Mouse (Mus musculus) limb, embryonic 11.5 days (tissue): Measurements from ENCODE around the gene Spa17. TPM values are rescaled to one million over a fixed set of nuclear protein-coding genes. Genes with fewer than 3 reads are reported as not detected.

Experiments
- ATAC-seq: fragments of 200-750 bp; cut with Nextera tagmentation; 2 replicates; pipeline ENCODE4 v1.8.0; 2017; ENCODE audit warnings: low read depth; ENCODE audit not compliant: insufficient number of reproducible peaks, low FRiP score, low TSS enrichment
- DNase-seq: peaks from one replicate; pipeline ENCODE4 v3.0.0-alpha.2; 2015; ENCODE audit warnings: low spot score
- H3K27ac ChIP-seq: fragments of 300-500 bp; sonication (generic); replicated peaks from 2 replicates; pipeline ENCODE4 v1.5.1; 2014; ENCODE audit warnings: low read depth, mild to moderate bottlenecking, low read length
- H3K27me3 ChIP-seq: fragments of 300-500 bp; sonication (generic); 2 replicates; pipeline ENCODE4 v1.6.1; 2014; ENCODE audit warnings: mild to moderate bottlenecking, low read length, mixed read lengths; ENCODE audit not compliant: control insufficient read depth, insufficient read depth
- H3K36me3 ChIP-seq: fragments of 300-500 bp; sonication (generic); 2 replicates; pipeline ENCODE4 v1.6.1; 2014; ENCODE audit warnings: mild to moderate bottlenecking, low read length, moderate library complexity, mixed read lengths; ENCODE audit not compliant: control insufficient read depth, insufficient read depth
- H3K4me1 ChIP-seq: fragments of 300-500 bp; sonication (generic); 2 replicates; pipeline ENCODE4 v1.6.1; 2014; ENCODE audit warnings: low read length, mixed read lengths; ENCODE audit not compliant: control insufficient read depth, insufficient read depth
- H3K4me2 ChIP-seq: fragments of 300-500 bp; sonication (generic); 2 replicates; pipeline ENCODE4 v1.6.1; 2014; ENCODE audit warnings: low read depth, mild to moderate bottlenecking, moderate library complexity; ENCODE audit not compliant: severe bottlenecking
- H3K4me3 ChIP-seq: fragments of 300-500 bp; sonication (generic); 2 replicates; pipeline ENCODE4 v1.5.1; 2014; ENCODE audit warnings: low read depth, low read length
- H3K9ac ChIP-seq: fragments of 300-500 bp; sonication (generic); 2 replicates; pipeline ENCODE4 v1.6.1; 2014; ENCODE audit warnings: mild to moderate bottlenecking, low read length
- H3K9me3 ChIP-seq: fragments of 300-500 bp; sonication (generic); 2 replicates; pipeline ENCODE4 v1.6.1; 2016; ENCODE audit warnings: low read length; ENCODE audit not compliant: control insufficient read depth
- WGBS: fragments of 180-500 bp; shearing (Covaris S2); extraction: QIAGEN DNeasy Blood & Tissue Kit; methylation state at CpG from one replicate; pipeline ENCODE4 v1.1.7; 2014; 5-methylcytosine and 5-hydroxymethylcytosine counted together
- polyA plus RNA-seq: library from polyadenylated mRNA; unstranded; fragments of >200 nt; fragmentation: Nextera tagmentation; extraction: Ambion mirVana; gene quantifications from 2 replicates; pipeline ENCODE4 v1.2.1, GENCODE M21; 2014

Spa17 gene
- 5.4 and 7.2 TPM in 2 replicates for polyA plus RNA-seq

GRCm38 (mm10) chr9:37613182-37613910, at the start of gene Spa17:
Spa17 (minus strand) TSS chr9:37613722.
- WGBS: under 1% methylated on average over 44 of the region's 45 CpGs

GRCm38 (mm10) chr9:37663210-37663609, 49.7 kb upstream of the Spa17 start:
- H3K4me1 ChIP-seq: no peaks in the 10 kb centered on the region
- no peak overlapping the region for H3K9ac ChIP-seq
- H3K4me3 ChIP-seq: no peak overlapping the region
- DNase-seq: no peak
- H3K27me3 ChIP-seq: no peaks in the 10 kb centered on the region
- H3K4me2 ChIP-seq: no peak overlapping the region
- H3K27ac ChIP-seq: no peak overlapping the region
- no peak for ATAC-seq
- no peaks in the 10 kb centered on the region for H3K36me3 ChIP-seq
- 71% methylated on average over 1 of the region's 1 CpGs for WGBS
- H3K9me3 ChIP-seq: no peaks in the 10 kb centered on the region

More at GRCm38 (mm10) chr9:37613182-37613910, at the start of gene Spa17:
- peak; percentile 94 for ATAC-seq
- H3K36me3 ChIP-seq: no peaks in the 10 kb centered on the region
- no peaks in the 10 kb centered on the region for H3K4me1 ChIP-seq
- no peaks in the 10 kb centered on the region for H3K27me3 ChIP-seq
- no peaks in the 10 kb centered on the region for H3K9me3 ChIP-seq
- peak within 1 kb of the TSS; percentile 60 for H3K4me3 ChIP-seq
- H3K9ac ChIP-seq: peak within 1 kb of the TSS; percentile 78
- DNase-seq: peak; percentile 94
- H3K4me2 ChIP-seq: peak within 1 kb of the TSS; percentile 73
- H3K27ac ChIP-seq: no peak within 1 kb of the TSS

DNA sequence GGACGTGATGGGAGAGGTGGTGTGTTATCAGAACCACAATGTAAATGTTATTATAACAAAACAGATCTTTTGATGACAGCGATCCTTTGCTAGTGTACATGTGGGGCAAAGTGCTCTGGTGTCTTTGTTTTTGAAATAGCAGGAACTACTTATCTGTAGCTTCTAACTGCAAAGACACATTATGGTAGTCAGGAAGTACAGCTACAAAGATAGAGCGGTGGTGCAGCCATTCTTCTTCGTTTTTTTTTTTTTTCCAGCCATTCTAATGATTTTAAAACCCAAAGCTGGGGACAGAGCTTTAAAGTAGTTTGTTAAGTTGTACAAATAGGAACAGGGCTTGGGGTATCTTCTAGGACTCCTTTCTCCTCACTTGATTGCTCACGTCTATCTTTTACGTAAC, 45.9 kb upstream of the Spa17 start:
- Histone ChIP-seq H3K9ac (no peak overlapping the region), H3K4me3 (no peak overlapping the region), H3K4me2 (no peak overlapping the region), H3K4me1 (no peaks in the 10 kb centered on the region), H3K36me3 (no peaks in the 10 kb centered on the region; the same call in 1 of the 2 replicates), H3K9me3 (no peaks in the 10 kb centered on the region), H3K27me3 (no peaks in the 10 kb centered on the region), H3K27ac (no peak overlapping the region)
- ATAC-seq (no peak), DNase-seq (no peak)
- 88% methylated on average over 6 of the region's 6 CpGs for WGBS

DNA sequence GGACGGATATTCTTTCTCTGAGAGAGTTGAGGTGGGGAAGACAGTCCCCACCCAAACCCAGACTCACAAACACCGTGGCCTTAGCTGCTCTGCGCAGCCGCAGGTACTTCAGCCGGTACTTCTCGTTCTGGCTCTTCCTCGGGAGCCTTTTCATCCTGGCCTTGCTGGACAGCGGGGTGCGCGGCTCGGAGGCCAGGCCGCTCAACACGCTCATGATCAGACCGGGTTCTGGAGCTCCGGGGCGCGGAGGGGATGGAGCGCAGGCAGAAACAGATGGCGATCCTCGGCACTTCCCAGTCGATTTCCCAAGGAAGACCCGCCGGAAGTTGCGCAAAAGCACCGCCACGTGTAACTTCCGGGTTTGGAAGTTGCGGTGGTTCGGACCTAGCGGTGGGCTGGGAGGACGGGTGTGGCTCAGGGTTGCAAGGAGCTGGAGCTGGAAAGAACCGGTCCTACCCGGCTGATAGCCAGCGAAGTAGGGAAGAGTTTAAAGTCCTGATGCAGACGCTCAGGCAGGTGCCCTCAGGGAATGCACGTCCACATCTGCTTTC, 43.5 kb upstream of the Spa17 start, which contains the start of gene Tbrg1:
Tbrg1 (minus strand) TSS at position 382 of the 551 bp plus-strand sequence.
- H3K9ac ChIP-seq: peak within 1 kb of the TSS; percentile 75
- peaks cover 5% of the 10 kb centered on the region; the same call in 1 of the 2 replicates for H3K36me3 ChIP-seq
- WGBS: under 1% methylated on average over 36 of the region's 36 CpGs
- no peak within 1 kb of the TSS; the same call in 1 of the 2 replicates for H3K27ac ChIP-seq
- no peaks in the 10 kb centered on the region for H3K4me1 ChIP-seq
- H3K9me3 ChIP-seq: no peaks in the 10 kb centered on the region
- ATAC-seq (peak; percentile 83), DNase-seq (peak; percentile 91)
- no peaks in the 10 kb centered on the region for H3K27me3 ChIP-seq
- peak within 1 kb of the TSS; percentile 71 for H3K4me3 ChIP-seq
- peak within 1 kb of the TSS; percentile 42 for H3K4me2 ChIP-seq

DNA sequence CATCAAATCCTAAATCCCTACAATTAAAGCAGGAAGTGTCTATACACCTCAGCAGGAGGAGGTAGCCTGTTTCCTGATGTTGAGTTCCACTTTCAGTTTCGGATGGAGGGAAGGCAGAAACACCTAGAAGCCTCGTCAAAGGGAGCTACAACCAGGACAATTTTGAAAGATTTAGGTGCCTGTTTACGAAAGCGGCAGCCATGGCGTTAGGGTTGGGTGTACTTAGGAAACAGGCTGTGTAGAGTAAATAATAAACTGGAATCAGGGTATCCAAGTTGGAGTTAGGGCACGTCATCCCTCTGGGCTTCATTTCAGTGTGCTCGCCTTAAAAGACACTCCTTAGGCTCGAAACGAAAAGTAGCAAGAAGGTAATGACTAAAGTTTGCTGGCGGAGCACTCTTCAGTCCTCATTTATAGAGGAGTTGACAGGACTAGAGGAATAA, 42.9 kb upstream of the Spa17 start:
- peak; percentile 41 for ATAC-seq
- no peak for DNase-seq
- WGBS: under 1% methylated on average over 10 of the region's 10 CpGs
- H3K9me3 ChIP-seq: no peaks in the 10 kb centered on the region
- peak overlapping the region; percentile 75 for H3K9ac ChIP-seq
- H3K27ac ChIP-seq: no peak overlapping the region
- peaks cover 6% of the 10 kb centered on the region; the same call in 1 of the 2 replicates for H3K36me3 ChIP-seq
- H3K4me1 ChIP-seq: no peaks in the 10 kb centered on the region
- H3K27me3 ChIP-seq: no peaks in the 10 kb centered on the region
- peak overlapping the region; percentile 42 for H3K4me2 ChIP-seq
- peak overlapping the region; percentile 71 for H3K4me3 ChIP-seq

DNA sequence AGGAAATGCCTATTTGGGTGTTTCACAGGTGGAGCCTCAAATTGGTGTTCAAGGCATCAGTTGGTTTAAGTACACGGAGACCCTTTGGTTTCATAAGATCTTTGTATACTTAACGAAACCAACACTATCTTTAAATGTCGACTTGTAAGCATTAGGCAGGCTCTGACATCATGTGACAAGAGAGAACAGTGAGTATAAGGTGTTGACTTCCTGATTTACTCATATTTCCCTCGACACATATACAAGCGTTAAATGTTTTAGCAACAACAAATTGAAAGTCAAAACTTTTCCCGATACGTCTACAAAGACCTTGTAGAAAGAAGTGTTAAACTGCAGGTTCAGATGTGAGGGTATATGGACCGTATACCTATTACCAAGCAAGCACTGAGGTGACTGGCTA, 42.4 kb upstream of the Spa17 start:
- Histone ChIP-seq H3K9ac (no peak overlapping the region), H3K4me3 (peak overlapping the region; percentile 71), H3K27me3 (no peaks in the 10 kb centered on the region), H3K27ac (no peak overlapping the region), H3K4me1 (no peaks in the 10 kb centered on the region), H3K9me3 (no peaks in the 10 kb centered on the region), H3K36me3 (peaks cover 9% of the 10 kb centered on the region; the same call in 1 of the 2 replicates), H3K4me2 (peak overlapping the region; percentile 42)
- DNase-seq (no peak), ATAC-seq (no peak)
- 59% methylated on average over 8 of the region's 8 CpGs for WGBS

DNA sequence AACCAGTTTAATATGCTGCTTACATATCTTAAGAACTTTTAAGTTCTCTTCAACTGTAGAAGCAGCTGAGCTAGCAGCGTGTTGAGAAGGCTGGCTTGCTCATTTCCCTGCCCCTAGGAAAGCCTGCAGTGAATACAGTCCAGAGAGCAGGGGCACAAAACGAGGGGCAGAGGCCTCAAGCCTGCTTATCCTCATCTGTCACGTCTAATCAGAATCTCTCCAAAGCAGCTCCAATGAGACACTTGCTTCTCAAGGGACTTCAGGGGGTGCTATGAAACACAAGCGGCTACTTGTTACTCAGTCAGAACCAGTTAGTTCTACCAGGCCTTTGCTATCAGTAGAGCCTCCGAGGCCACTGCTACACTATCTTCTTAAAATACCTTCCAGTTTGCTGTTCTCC, 40.3 kb upstream of the Spa17 start:
- H3K9me3 ChIP-seq: no peaks in the 10 kb centered on the region
- no peaks in the 10 kb centered on the region for H3K4me1 ChIP-seq
- H3K27me3 ChIP-seq: no peaks in the 10 kb centered on the region
- H3K4me3 ChIP-seq: no peak overlapping the region
- DNase-seq (no peak), ATAC-seq (no peak)
- whole genome bisulfite sequencing: 85% methylated on average over 5 of the region's 5 CpGs
- no peak overlapping the region for H3K27ac ChIP-seq
- no peak overlapping the region for H3K9ac ChIP-seq
- H3K4me2 ChIP-seq: no peak overlapping the region
- peaks cover 21% of the 10 kb centered on the region for H3K36me3 ChIP-seq

- no peaks in the 10 kb centered on the region for H3K9me3 ChIP-seq
- H3K36me3 ChIP-seq: peaks cover 23% of the 10 kb centered on the region
- no peak overlapping the region for H3K27ac ChIP-seq
- no peaks in the 10 kb centered on the region for H3K27me3 ChIP-seq
- no peak overlapping the region for H3K9ac ChIP-seq
- ATAC-seq (no peak), DNase-seq (no peak)
- H3K4me2 ChIP-seq: no peak overlapping the region
- WGBS: 94% methylated on average over 5 of the region's 5 CpGs
- no peak overlapping the region for H3K4me3 ChIP-seq
- H3K4me1 ChIP-seq: no peaks in the 10 kb centered on the region
These were observed 37.1 kb upstream of the Spa17 start for GRCm38 (mm10) chr9:37650639-37651038.
